Mouse (Mus musculus) kidney, adult 2 months (tissue): ENCODE measurements at regions not wholly inside any gene's neighbourhood (a gene's known extent, or its start where the extent isn't known, plus 50 kb on each side); places are given as distances from the start of the nearest gene placed in this dataset.

Experiments
- CTCF ChIP-seq: fragments of 200-500 bp; conservative IDR thresholded peaks from 2 replicates; pipeline ENCODE4 v1.5.1; 2011; ENCODE audit warnings: low read depth, mild to moderate bottlenecking, control low read depth, low read length, moderate library complexity, mixed read lengths; ENCODE audit not compliant: insufficient read depth, insufficient read length
- POLR2A ChIP-seq: fragments of 200-500 bp; IDR thresholded peaks from one replicate; pipeline ENCODE4 v1.6.1; 2011; ENCODE audit warnings: low read depth, low read length, control low read depth

DNA sequence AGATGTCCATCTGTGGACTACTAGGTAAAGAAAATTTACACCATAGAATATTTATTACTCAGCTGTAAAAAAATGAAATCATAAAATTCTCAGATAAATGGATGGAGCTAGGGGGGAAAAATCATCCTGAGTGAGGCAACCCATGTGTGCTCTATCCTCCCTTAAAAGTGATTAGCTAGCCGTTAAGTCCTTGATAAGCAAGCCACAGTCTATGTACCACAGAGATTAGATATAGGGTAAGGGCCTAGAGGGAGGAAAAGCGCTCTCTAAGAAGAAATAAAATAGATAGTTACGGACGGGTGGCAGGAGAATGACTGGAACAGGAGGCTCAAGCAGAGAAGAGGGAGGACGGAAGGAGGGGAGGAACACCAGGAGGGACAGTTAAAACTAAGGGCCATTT, 122.1 kb downstream of the Dhrs2 start:
- no peak for TF ChIP-seq CTCF
- TF ChIP-seq POLR2A, result no peak
